Comparison of ENCODE assay signal across 1 mouse cellular context in the genomic region with DNA sequence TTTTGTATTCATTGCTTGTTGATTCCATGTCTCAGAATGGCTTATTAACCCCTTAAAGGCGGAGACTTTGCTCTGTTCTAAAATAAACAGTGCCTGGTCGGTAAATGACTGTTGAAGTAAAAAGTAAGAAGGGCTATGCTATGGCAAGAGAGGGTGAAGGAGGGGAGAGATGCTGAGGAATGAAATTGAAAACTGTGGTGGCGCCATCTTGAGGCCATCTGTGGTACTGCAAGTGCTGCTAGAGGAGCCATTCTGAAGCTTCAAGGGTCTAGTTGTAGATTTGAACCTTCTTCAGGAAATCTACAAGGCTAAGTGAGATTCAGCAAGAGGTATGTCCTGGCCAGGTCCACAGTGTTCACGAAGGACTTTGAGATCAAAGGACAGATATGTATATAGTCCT.
A peak's percentile ranks its signal among the peaks of the same experiment; 100 is the strongest.
TF ChIP-seq lines count a peak whose summit lies in the region.

No protein-coding gene starts in this region.

TF ChIP-seq in CH12.LX, 34 proteins besides CTCF, POLR2A, EP300 and RAD21:
- TF ChIP-seq SMC3 (IDR thresholded peaks at IDR 0.05; ENCODE audit: low read depth, low read length), result peak; percentile 53
- TF ChIP-seq MXI1 (IDR thresholded peaks at IDR 0.05; ENCODE audit: low read depth, low read length), result no peak
- TF ChIP-seq NELFE (IDR thresholded peaks at IDR 0.05; ENCODE audit: low read depth, low read length), result peak; percentile 17; the same call in 1 of the 2 replicates
- no peak for TF ChIP-seq JUND (conservative IDR thresholded peaks at IDR 0.05; ENCODE audit: low read depth, low read length)
